Comparison of ENCODE assay signal across 8 mouse cellular contexts in the genomic region with DNA sequence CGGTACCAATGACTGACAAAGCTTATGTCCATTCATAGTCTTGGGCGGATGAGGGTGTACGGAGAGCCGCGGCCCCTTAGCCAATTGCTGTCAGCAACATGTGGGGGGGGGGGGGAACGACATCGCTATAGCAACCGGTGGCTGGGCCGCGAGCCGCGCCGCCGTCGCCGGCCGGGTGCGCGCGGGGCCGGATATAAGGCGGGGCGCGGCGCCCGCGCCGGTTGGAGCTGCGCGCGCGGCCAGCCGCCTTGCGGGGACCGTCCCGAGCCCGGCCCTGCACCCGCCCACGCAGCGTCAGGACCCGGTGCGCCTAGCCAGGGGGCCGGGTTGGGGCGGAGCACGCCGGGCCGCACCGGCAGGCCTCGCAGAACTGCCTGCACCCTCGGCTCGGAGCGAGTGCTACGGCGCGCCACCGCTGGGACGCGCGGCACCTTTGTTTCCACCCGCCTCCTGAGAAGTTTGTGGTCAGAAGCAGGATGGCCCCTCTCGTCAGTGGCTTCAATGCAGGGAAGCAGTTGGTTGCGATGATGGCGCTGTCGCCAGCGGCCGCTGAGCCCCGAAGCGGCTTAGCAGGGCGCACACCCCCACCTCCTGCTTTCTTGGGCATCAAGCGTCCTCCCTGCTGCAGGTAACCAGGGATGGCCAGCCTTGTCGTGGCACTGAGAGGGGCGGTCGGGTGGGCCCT.
A peak's percentile ranks its signal among the peaks of the same experiment; 100 is the strongest.
DNase-seq lines count a peak whose midpoint lies in the region; ATAC-seq lines count a peak whose summit lies in the region.

No protein-coding gene starts in this region.

- peak; percentile 59 for ATAC-seq in forebrain, embryonic 16.5 days
- ATAC-seq in intestine, embryonic 14.5 days (replicated peaks; ENCODE audit: low FRiP score, low TSS enrichment, low read depth): peak; percentile 67
- ATAC-seq in liver, embryonic 16.5 days (ENCODE audit: low read depth): no peak
- ATAC-seq in neural tube, embryonic 14.5 days (ENCODE audit: low read depth): peak; percentile 66

- H3K27ac ChIP-seq in forebrain, embryonic 16.5 days (ENCODE audit: low read length): peak overlapping the region; percentile 88
- H3K27ac ChIP-seq in intestine, embryonic 14.5 days (ENCODE audit: low read depth): no peak overlapping the region
- no peak overlapping the region for H3K27ac ChIP-seq in liver, embryonic 16.5 days (ENCODE audit: low read length)
- peak overlapping the region; percentile 25 for H3K27ac ChIP-seq in neural tube, embryonic 14.5 days (ENCODE audit: low read depth, low read length)

- no peaks in the 10 kb centered on the region for H3K9me3 ChIP-seq in forebrain, embryonic 16.5 days (ENCODE audit: control insufficient read depth, low read length)
- no peaks in the 10 kb centered on the region for H3K9me3 ChIP-seq in intestine, embryonic 14.5 days (ENCODE audit: control insufficient read depth, low read length)
- H3K9me3 ChIP-seq in liver, embryonic 16.5 days (replicated peaks; ENCODE audit: control insufficient read depth, low read length): no peaks in the 10 kb centered on the region; the same call in 1 of the 2 replicates
- no peaks in the 10 kb centered on the region for H3K9me3 ChIP-seq in neural tube, embryonic 14.5 days (ENCODE audit: control insufficient read depth, low read length)

- peak overlapping the region; percentile 76 for H3K9ac ChIP-seq in forebrain, embryonic 16.5 days (replicated peaks; ENCODE audit: low read depth, low read length)
- no peak overlapping the region for H3K9ac ChIP-seq in intestine, embryonic 14.5 days (ENCODE audit: low read length)
- H3K9ac ChIP-seq in liver, embryonic 16.5 days (ENCODE audit: low read depth, low read length): no peak overlapping the region
- H3K9ac ChIP-seq in neural tube, embryonic 14.5 days (replicated peaks; ENCODE audit: low read depth, low read length): peak overlapping the region; percentile 59

- peak overlapping the region; percentile 64 for H3K4me2 ChIP-seq in forebrain, embryonic 16.5 days (ENCODE audit: low read length)
- H3K4me2 ChIP-seq in intestine, embryonic 14.5 days (ENCODE audit: low read length): peak overlapping the region; percentile 77
- H3K4me2 ChIP-seq in liver, embryonic 16.5 days (ENCODE audit: low read depth, low read length): 0 out of 2 replicates have a peak overlapping the region, but pooled peaks have one; percentile 13
- peak overlapping the region; percentile 67 for H3K4me2 ChIP-seq in neural tube, embryonic 14.5 days (ENCODE audit: low read depth, low read length)

- peak; percentile 46 for DNase-seq in ES-CJ7 (ENCODE audit: low read depth, low spot score)
- peak; percentile 70 to 73 for DNase-seq in adrenal gland, adult 18-20 months (ENCODE audit: low spot score in 2 of 2)
- DNase-seq in intestine, embryonic 14.5 days (ENCODE audit: low spot score): peak; percentile 68
- no peak for DNase-seq in urinary bladder, postnatal 25 days (ENCODE audit: low spot score)
- no peak for DNase-seq in T-cell, adult 2 months (ENCODE audit: low spot score)

- under 1% methylated on average over 50 of the region's 73 CpGs for WGBS in forebrain, embryonic 16.5 days
- under 1% methylated on average over 73 of the region's 73 CpGs for WGBS in intestine, embryonic 14.5 days
- 1% methylated on average over 63 of the region's 73 CpGs for WGBS in liver, embryonic 16.5 days (ENCODE audit: insufficient replicate concordance)
- under 1% methylated on average over 71 of the region's 73 CpGs for whole genome bisulfite sequencing in neural tube, embryonic 14.5 days

- peak overlapping the region; percentile 57 for H3K4me3 ChIP-seq in forebrain, embryonic 16.5 days (replicated peaks; ENCODE audit: low read length)
- H3K4me3 ChIP-seq in intestine, embryonic 14.5 days (ENCODE audit: low read depth, low read length): peak overlapping the region; percentile 52
- H3K4me3 ChIP-seq in liver, embryonic 16.5 days (ENCODE audit: low read depth, low read length): peak overlapping the region; percentile 40
- H3K4me3 ChIP-seq in neural tube, embryonic 14.5 days (ENCODE audit: low read depth, low read length): peak overlapping the region; percentile 50

- no peaks in the 10 kb centered on the region for H3K36me3 ChIP-seq in forebrain, embryonic 16.5 days (ENCODE audit: control insufficient read depth, insufficient read depth)
- no peaks in the 10 kb centered on the region for H3K36me3 ChIP-seq in intestine, embryonic 14.5 days (ENCODE audit: control insufficient read depth, insufficient read depth, low read length)
- H3K36me3 ChIP-seq in liver, embryonic 16.5 days (ENCODE audit: control insufficient read depth, insufficient read depth): no peaks in the 10 kb centered on the region
- H3K36me3 ChIP-seq in neural tube, embryonic 14.5 days (ENCODE audit: control insufficient read depth, insufficient read depth, low read length): no peaks in the 10 kb centered on the region

- H3K4me1 ChIP-seq in forebrain, embryonic 16.5 days (replicated peaks; ENCODE audit: control insufficient read depth, insufficient read depth, low read length): peaks cover 43% of the 10 kb centered on the region
- peaks cover 4% of the 10 kb centered on the region; the same call in 1 of the 2 replicates for H3K4me1 ChIP-seq in intestine, embryonic 14.5 days (replicated peaks; ENCODE audit: control insufficient read depth, insufficient read depth, low read length)
- H3K4me1 ChIP-seq in liver, embryonic 16.5 days (ENCODE audit: control insufficient read depth, low read depth, low read length): no peaks in the 10 kb centered on the region
- H3K4me1 ChIP-seq in neural tube, embryonic 14.5 days (ENCODE audit: control insufficient read depth, insufficient read depth, low read length): peaks cover 38% of the 10 kb centered on the region

- peaks cover 69% of the 10 kb centered on the region for H3K27me3 ChIP-seq in forebrain, embryonic 16.5 days (replicated peaks; ENCODE audit: control insufficient read depth, insufficient read depth, low read length)
- peaks cover 99% of the 10 kb centered on the region for H3K27me3 ChIP-seq in intestine, embryonic 14.5 days (replicated peaks; ENCODE audit: control insufficient read depth, insufficient read depth, low read length)
- H3K27me3 ChIP-seq in liver, embryonic 16.5 days (ENCODE audit: control insufficient read depth, insufficient read depth, low read depth, low read length): peaks cover 82% of the 10 kb centered on the region
- H3K27me3 ChIP-seq in neural tube, embryonic 14.5 days (ENCODE audit: control insufficient read depth, insufficient read depth, low read length): peaks cover 54% of the 10 kb centered on the region

Comparison
In these comparisons a context has a peak if more than half of its experiments do, and no peak if none do; other contexts are left out.
1. DNase-seq: peak in ES-CJ7 (single experiment), adrenal gland, adult 18-20 months (2 of 2) and intestine, embryonic 14.5 days (single experiment); none in urinary bladder, postnatal 25 days (single experiment) and T-cell, adult 2 months (single experiment).
2. H3K27ac ChIP-seq: peak in forebrain, embryonic 16.5 days (single experiment) and neural tube, embryonic 14.5 days (single experiment); none in intestine, embryonic 14.5 days (single experiment) and liver, embryonic 16.5 days (single experiment).
3. H3K4me2 ChIP-seq: peak in every context shown above with its lines; median percentile 77 in intestine, embryonic 14.5 days; 67 in neural tube, embryonic 14.5 days; 64 in forebrain, embryonic 16.5 days; 13 in liver, embryonic 16.5 days.
4. H3K9ac ChIP-seq: peak in forebrain, embryonic 16.5 days (single experiment) and neural tube, embryonic 14.5 days (single experiment); none in intestine, embryonic 14.5 days (single experiment) and liver, embryonic 16.5 days (single experiment).
5. Peak in every context shown above with its lines, with median percentiles within 50 percentile points of each other: H3K4me3 ChIP-seq.